Mouse (Mus musculus) liver, embryonic 13.5 days (tissue): ENCODE measurements around the gene Zfp219. TPM values are rescaled to one million over a fixed set of nuclear protein-coding genes. Genes with fewer than 3 reads are reported as not detected.

Experiments
- ATAC-seq: fragments of 200-750 bp; cut with Nextera tagmentation; 2 replicates; pipeline ENCODE4 v1.8.0; 2017; ENCODE audit warnings: low read depth, mild to moderate bottlenecking, moderate number of reproducible peaks, moderate library complexity
- DNase-seq: peaks from one replicate; pipeline ENCODE4 v3.0.0; 2022
- H3K27ac ChIP-seq: fragments of 300-500 bp; sonication (generic); 2 replicates; pipeline ENCODE4 v1.5.1; 2015; ENCODE audit warnings: moderate library complexity, mild to moderate bottlenecking, inconsistent platforms
- H3K27me3 ChIP-seq: fragments of 300-500 bp; sonication (generic); 2 replicates; pipeline ENCODE4 v1.6.1; 2015; ENCODE audit warnings: mild to moderate bottlenecking, inconsistent platforms
- H3K36me3 ChIP-seq: fragments of 300-500 bp; sonication (generic); 2 replicates; pipeline ENCODE4 v1.6.1; 2015; ENCODE audit warnings: mild to moderate bottlenecking, inconsistent platforms
- H3K4me1 ChIP-seq: fragments of 300-500 bp; sonication (generic); replicated peaks from 2 replicates; pipeline ENCODE4 v1.6.1; 2015; ENCODE audit warnings: inconsistent platforms
- H3K4me2 ChIP-seq: fragments of 300-500 bp; sonication (generic); 2 replicates; pipeline ENCODE4 v1.6.1; 2015; ENCODE audit warnings: inconsistent platforms, mild to moderate bottlenecking, moderate library complexity
- H3K4me3 ChIP-seq: fragments of 300-500 bp; sonication (generic); replicated peaks from 2 replicates; pipeline ENCODE4 v1.5.1; 2015; ENCODE audit warnings: mild to moderate bottlenecking, inconsistent platforms
- H3K9ac ChIP-seq: fragments of 300-500 bp; sonication (generic); 2 replicates; pipeline ENCODE4 v1.6.1; 2015; ENCODE audit warnings: mild to moderate bottlenecking, inconsistent platforms
- H3K9me3 ChIP-seq: fragments of 300-500 bp; sonication (generic); replicated peaks from 2 replicates; pipeline ENCODE4 v1.6.1; 2016; ENCODE audit warnings: inconsistent platforms
- WGBS: fragments of 180-500 bp; shearing (Covaris S2); methylation state at CpG from one replicate; pipeline ENCODE4 v1.1.7; 2015; ENCODE audit not compliant: insufficient replicate concordance; 5-methylcytosine and 5-hydroxymethylcytosine counted together
- polyA plus RNA-seq: library from polyadenylated mRNA; unstranded; fragments of >200 nt; fragmentation: Nextera tagmentation; extraction: Ambion mirVana; gene quantifications from 2 replicates; pipeline ENCODE4 v1.2.1, GENCODE M21; 2015

Zfp219 gene
- polyA plus RNA-seq, 1 experiment from 2014 or later = 10.1 TPM

DNA sequence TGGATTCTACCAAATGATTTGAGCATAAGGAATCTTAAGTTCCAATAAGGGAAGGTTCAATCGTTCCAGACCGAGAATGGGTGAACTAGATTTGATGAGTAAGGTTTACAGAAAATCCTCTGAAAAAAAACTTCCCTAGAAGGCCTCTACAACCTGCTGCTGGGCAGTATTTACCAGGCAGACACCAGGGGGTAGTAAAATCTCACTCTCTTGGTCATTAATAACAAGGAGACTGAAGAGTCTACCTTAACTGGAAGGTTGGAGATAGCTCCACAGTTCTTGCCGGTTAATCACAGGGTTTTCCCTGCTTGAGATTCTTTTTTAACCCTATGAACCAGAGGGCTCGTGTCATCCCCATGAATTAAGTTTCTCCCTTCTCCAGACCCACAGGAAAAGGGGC is 37.3 kb downstream of the Zfp219 start:
- no peaks in the 10 kb centered on the region for H3K9me3 ChIP-seq
- H3K4me3 ChIP-seq = no peak overlapping the region
- DNase-seq (no peak), ATAC-seq (no peak)
- H3K9ac ChIP-seq = no peak overlapping the region
- no peaks in the 10 kb centered on the region; the same call in 1 of the 2 replicates for H3K36me3 ChIP-seq
- H3K4me2 ChIP-seq = no peak overlapping the region
- no peak overlapping the region for H3K27ac ChIP-seq
- H3K4me1 ChIP-seq = peaks cover 49% of the 10 kb centered on the region
- H3K27me3 ChIP-seq = peaks cover 9% of the 10 kb centered on the region; the same call in 1 of the 2 replicates
- 49% methylated on average over 4 of the region's 4 CpGs for WGBS

DNA sequence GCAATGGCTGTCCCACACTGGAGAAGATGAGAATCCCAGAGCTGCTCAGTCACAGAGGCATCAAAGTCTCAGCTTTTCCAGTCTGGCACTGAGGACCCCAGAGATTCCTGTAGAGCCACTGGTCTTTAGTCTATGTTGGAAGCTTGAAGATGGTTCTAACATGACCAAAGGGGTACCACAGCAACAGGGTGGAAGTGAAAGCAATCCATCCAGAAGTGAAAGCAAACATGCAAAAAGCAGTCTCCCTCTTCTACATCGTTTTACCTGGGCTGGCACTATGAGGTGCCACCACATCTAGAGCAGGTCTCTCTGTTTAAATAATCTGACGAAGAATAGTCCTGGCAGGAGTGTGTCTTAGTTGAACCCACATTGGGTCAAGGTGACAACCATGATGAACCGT is 41.3 kb downstream of the Zfp219 start:
- Histone ChIP-seq H3K27me3 (peaks cover 9% of the 10 kb centered on the region; the same call in 1 of the 2 replicates), H3K9ac (no peak overlapping the region), H3K4me3 (no peak overlapping the region), H3K36me3 (no peaks in the 10 kb centered on the region), H3K4me2 (no peak overlapping the region), H3K4me1 (peaks cover 11% of the 10 kb centered on the region), H3K9me3 (no peaks in the 10 kb centered on the region), H3K27ac (no peak overlapping the region)
- no peak for ATAC-seq
- DNase-seq = no peak
- 63% methylated on average over 3 of the region's 3 CpGs for WGBS

DNA sequence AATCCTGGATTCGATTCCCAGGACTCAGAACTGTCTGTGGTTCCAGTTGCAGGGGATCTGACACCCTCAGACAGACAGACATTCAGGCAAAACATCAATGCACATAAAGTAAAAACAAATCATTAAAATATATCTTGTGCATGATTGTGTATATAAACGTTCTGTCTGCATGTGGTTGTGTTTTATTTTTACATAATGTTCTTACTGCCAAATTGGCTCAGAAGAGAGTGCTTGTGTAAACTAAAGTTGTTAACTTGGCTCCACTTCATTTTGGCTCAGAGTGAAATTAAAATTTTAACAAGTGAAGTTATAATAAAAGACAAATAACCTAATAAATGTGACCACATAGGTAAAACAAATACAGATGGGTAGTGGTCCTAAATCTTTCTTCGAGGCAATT is 53.1 kb downstream of the Zfp219 start:
- Histone ChIP-seq H3K9ac (no peak overlapping the region), H3K36me3 (no peaks in the 10 kb centered on the region), H3K27me3 (no peaks in the 10 kb centered on the region), H3K9me3 (no peaks in the 10 kb centered on the region), H3K27ac (no peak overlapping the region), H3K4me1 (no peaks in the 10 kb centered on the region), H3K4me2 (no peak overlapping the region), H3K4me3 (no peak overlapping the region)
- ATAC-seq (no peak), DNase-seq (no peak)
- 63% methylated on average over 3 of the region's 3 CpGs for WGBS

DNA sequence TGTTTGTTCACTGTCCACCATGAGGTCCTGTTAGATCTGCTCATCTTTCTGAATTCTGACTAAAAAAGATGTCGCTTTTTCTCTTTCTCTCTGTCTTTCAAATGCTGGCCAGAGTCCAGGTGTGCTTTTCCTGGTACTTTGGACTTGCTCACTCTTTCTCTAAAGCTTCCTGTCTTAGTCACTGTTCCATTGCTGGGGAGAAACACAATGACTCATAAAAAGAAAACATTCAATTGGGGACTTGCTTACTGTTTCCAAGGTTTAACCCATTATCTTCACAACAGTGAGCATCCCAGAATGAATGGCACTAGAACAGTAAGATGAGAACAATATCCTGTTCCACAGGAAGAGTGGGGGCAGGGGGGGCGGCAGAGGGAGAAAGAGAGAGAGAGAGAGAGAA is 60.2 kb downstream of the Zfp219 start:
- 73% methylated on average over 2 of the region's 2 CpGs for WGBS
- no peaks in the 10 kb centered on the region for H3K27me3 ChIP-seq
- no peak overlapping the region for H3K4me2 ChIP-seq
- no peak overlapping the region for H3K27ac ChIP-seq
- no peaks in the 10 kb centered on the region for H3K9me3 ChIP-seq
- H3K4me3 ChIP-seq = no peak overlapping the region
- no peak overlapping the region for H3K9ac ChIP-seq
- no peaks in the 10 kb centered on the region for H3K36me3 ChIP-seq
- no peaks in the 10 kb centered on the region for H3K4me1 ChIP-seq
- DNase-seq (no peak), ATAC-seq (no peak)

Other genes starting within 250 kb of the Zfp219 start
- not detected in 2 replicates for gene Ang4, start 247.1 kb downstream of the Zfp219 start, polyA plus RNA-seq
- not detected in 2 replicates for gene AY358078, start 220.7 kb downstream of the Zfp219 start, polyA plus RNA-seq
- 9.8 and 10.1 TPM in 2 replicates for gene Ear6, start 167.0 kb downstream of the Zfp219 start, polyA plus RNA-seq
- gene Mettl17, start 135.9 kb downstream of the Zfp219 start, polyA plus RNA-seq = 16.6 and 19.8 TPM in 2 replicates
- 0.05 and 0.08 TPM in 2 replicates for gene Slc39a2, start 127.8 kb downstream of the Zfp219 start, polyA plus RNA-seq
- gene Ndrg2, start 106.6 kb downstream of the Zfp219 start, polyA plus RNA-seq = 16.1 and 17.1 TPM in 2 replicates
- gene Tppp2, start 102.3 kb downstream of the Zfp219 start, polyA plus RNA-seq = not detected in 2 replicates
- not detected in 2 replicates for gene Rnase13, start 98.0 kb downstream of the Zfp219 start, polyA plus RNA-seq
- gene Arhgef40, start 36.0 kb downstream of the Zfp219 start, polyA plus RNA-seq = 16.5 and 19.7 TPM in 2 replicates
- gene Tmem253, start 5.1 kb downstream of the Zfp219 start, polyA plus RNA-seq = 0.09 and 0.20 TPM in 2 replicates
- not detected in 2 replicates for gene Olfr221, start 21.7 kb upstream of the Zfp219 start, polyA plus RNA-seq
- gene Hnrnpc, start 83.3 kb upstream of the Zfp219 start, polyA plus RNA-seq = 388 and 457 TPM in 2 replicates
- 63.8 and 64.0 TPM in 2 replicates for gene Rpgrip1, start 90.0 kb upstream of the Zfp219 start, polyA plus RNA-seq
- gene Supt16, start 176.7 kb upstream of the Zfp219 start, polyA plus RNA-seq = 45.6 and 51.9 TPM in 2 replicates
- 12.1 TPM in 2 replicates for gene Chd8, start 237.0 kb upstream of the Zfp219 start, polyA plus RNA-seq